Mouse (Mus musculus) colon, adult 2 months (tissue): ENCODE measurements around the gene Zfp974. TPM values are rescaled to one million over a fixed set of nuclear protein-coding genes. Genes with fewer than 3 reads are reported as not detected.

Source experiments
- polyA plus RNA-seq: library from polyadenylated mRNA; depleted of rRNA; stranded (reverse); fragments of >200 nt; gene quantifications from 2 replicates; pipeline ENCODE4 v1.2.3, GENCODE M21; 2012; rRNA removed

Zfp974 gene
- 0.73 and 1.2 TPM in 2 replicates for polyA plus RNA-seq

DNA sequence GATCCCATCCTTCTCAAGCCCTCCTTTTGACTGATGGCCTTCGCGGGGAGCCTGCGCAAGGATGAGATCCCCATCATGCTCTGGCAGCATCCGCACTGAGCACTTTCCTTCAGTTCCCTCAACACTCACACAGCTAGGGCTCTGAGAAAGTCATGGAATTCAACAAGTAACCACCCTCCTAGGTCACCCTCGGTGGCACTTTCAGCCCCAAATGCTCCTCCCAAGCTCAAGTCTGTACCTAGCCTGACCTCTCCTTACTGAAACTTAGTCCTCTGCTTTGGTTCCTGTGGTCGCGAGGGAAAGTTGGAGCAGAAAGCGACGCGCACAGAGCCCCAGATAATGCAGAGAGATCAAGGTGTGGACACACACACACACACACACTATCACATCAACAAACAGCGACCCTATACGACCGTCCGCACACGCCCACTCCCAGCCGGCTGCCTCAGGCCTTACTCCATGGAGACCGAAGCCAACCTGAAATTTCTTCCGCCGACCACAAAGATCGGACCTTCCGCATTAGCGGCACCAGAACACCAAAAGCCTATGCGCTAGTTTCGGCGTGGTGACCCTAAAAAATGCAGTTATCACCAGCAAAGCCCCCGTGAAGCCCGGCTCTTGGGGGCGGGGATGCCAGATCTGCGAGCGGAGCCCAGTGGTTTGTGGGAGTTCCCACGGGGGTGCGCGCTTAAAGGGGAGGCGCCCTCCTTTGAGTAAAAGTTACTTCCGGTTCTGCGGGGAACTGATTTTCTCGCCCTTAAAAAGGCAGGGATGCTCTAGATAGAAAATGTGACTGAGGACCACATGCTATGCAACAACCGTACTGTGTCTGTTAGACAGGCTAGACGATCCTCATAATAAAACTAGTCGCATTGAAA lies at the start of gene Zfp974:
Zfp974 (minus strand) TSS at position 643 of the 878 bp plus-strand sequence.

Other genes starting within 250 kb of the Zfp974 start
- gene Zfp607b, start 240.1 kb downstream of the Zfp974 start, polyA plus RNA-seq: 0.08 and 0.20 TPM in 2 replicates
- 0.73 and 1.0 TPM in 2 replicates for gene Zfp60, start 198.1 kb downstream of the Zfp974 start, polyA plus RNA-seq
- 0.21 and 0.61 TPM in 2 replicates for gene Zfp626, start 122.3 kb downstream of the Zfp974 start, polyA plus RNA-seq
- 0.39 and 0.42 TPM in 2 replicates for gene Zfp59, start 90.9 kb downstream of the Zfp974 start, polyA plus RNA-seq
- gene Zfp607a, start 71.9 kb downstream of the Zfp974 start, polyA plus RNA-seq: 0.20 and 0.43 TPM in 2 replicates
- 0.44 and 0.61 TPM in 2 replicates for gene Zfp780b, start 49.7 kb upstream of the Zfp974 start, polyA plus RNA-seq
- 0.12 and 0.15 TPM in 2 replicates for gene Zfp850, start 84.7 kb upstream of the Zfp974 start, polyA plus RNA-seq
- 82.0 and 91.9 TPM in 2 replicates for gene Psmc4, start 120.6 kb upstream of the Zfp974 start, polyA plus RNA-seq
- 3,234 and 3,450 TPM in 2 replicates for gene Fcgbp, start 141.8 kb upstream of the Zfp974 start, polyA plus RNA-seq
- 0.41 and 0.66 TPM in 2 replicates for gene 9530053A07Rik, start 200.0 kb upstream of the Zfp974 start, polyA plus RNA-seq
- gene Fbl, start 240.2 kb upstream of the Zfp974 start, polyA plus RNA-seq: 25.7 and 29.3 TPM in 2 replicates